ENCODE assay signal across 15 mouse cellular contexts in genomic region chr12:54311896-54312521, GRCm38 (mm10).
DNase-seq lines count a peak whose midpoint lies in the region; ATAC-seq and TF ChIP-seq lines count a peak whose summit lies in the region.
"Had no signal": no experiment of that assay in that cellular context is flagged by ENCODE, and none has a peak within 500 bp of the region (broad histone marks: within the 10 kb centered on the region; RNA-seq: fewer than 3 reads in every experiment).

No protein-coding gene starts in this region.

- TF ChIP-seq EP300 in heart, postnatal 0 days (IDR thresholded peaks at IDR 0.05; ENCODE audit: low read depth), result no peak

- no peak for TF ChIP-seq CTCF in heart, postnatal 0 days (IDR thresholded peaks at IDR 0.05; ENCODE audit: low read depth)
- no peak for TF ChIP-seq CTCF in thymus, adult 2 months (IDR thresholded peaks at IDR 0.05; ENCODE audit: borderline replicate concordance, control insufficient read depth, extremely low read depth, insufficient read depth, low read length, poor library complexity)

- intact Hi-C loops in heart, postnatal 25 days (cut with DNase I), result loop anchor here (5.0 kb wide), 1 partner anchor 90 kb away; no protein-coding TSS in a partner anchor

- H3K27me3 ChIP-seq in heart, postnatal 0 days (ENCODE audit: control insufficient read depth, insufficient read depth, low read length), result no peaks in the 10 kb centered on the region
- H3K27me3 ChIP-seq in thymus, adult 2 months (ENCODE audit: control insufficient read depth, insufficient read depth, low read length), result no peaks in the 10 kb centered on the region
- H3K27me3 ChIP-seq in intestine, embryonic 16.5 days (replicated peaks; ENCODE audit: control insufficient read depth, insufficient read depth, low read length), result no peaks in the 10 kb centered on the region

- no peaks in the 10 kb centered on the region for H3K36me3 ChIP-seq in heart, postnatal 0 days (replicated peaks; ENCODE audit: control insufficient read depth, insufficient read depth, low read length)
- H3K36me3 ChIP-seq in thymus, adult 2 months (ENCODE audit: control insufficient read depth, insufficient read depth, low read length), result no peaks in the 10 kb centered on the region
- no peaks in the 10 kb centered on the region for H3K36me3 ChIP-seq in intestine, embryonic 16.5 days (ENCODE audit: control insufficient read depth, insufficient read depth, low read length)
- H3K36me3 ChIP-seq: embryonic facial prominence, embryonic 12.5 days; G1E; liver, embryonic 13.5 days had no signal

- TF ChIP-seq POLR2A in thymus, adult 2 months (IDR thresholded peaks at IDR 0.05; ENCODE audit: control insufficient read depth, extremely low read depth, insufficient read depth, low read length, poor library complexity), result no peak

- H3K27ac ChIP-seq in heart, postnatal 0 days (ENCODE audit: low read depth), result peak overlapping the region; percentile 85
- H3K27ac ChIP-seq in thymus, adult 2 months (ENCODE audit: control insufficient read depth, insufficient read depth, low read length), result peak overlapping the region; percentile 89
- peak overlapping the region; percentile 91 for H3K27ac ChIP-seq in intestine, embryonic 16.5 days (ENCODE audit: low read length)
- H3K27ac ChIP-seq: embryonic facial prominence, embryonic 12.5 days; liver, embryonic 13.5 days had no signal

- WGBS in heart, postnatal 0 days, result 76% methylated on average over 4 of the region's 4 CpGs
- 68% methylated on average over 4 of the region's 4 CpGs for WGBS in thymus, adult 2 months
- 61% methylated on average over 4 of the region's 4 CpGs for WGBS in intestine, embryonic 16.5 days

- H3K9me3 ChIP-seq in heart, postnatal 0 days (replicated peaks; ENCODE audit: control insufficient read depth, low read length), result no peaks in the 10 kb centered on the region
- no peaks in the 10 kb centered on the region for H3K9me3 ChIP-seq in intestine, embryonic 16.5 days (ENCODE audit: control insufficient read depth, low read length)
- H3K9me3 ChIP-seq: embryonic facial prominence, embryonic 12.5 days; liver, embryonic 13.5 days had no signal

- H3K9ac ChIP-seq in heart, postnatal 0 days (replicated peaks; ENCODE audit: low read depth, low read length), result no peak overlapping the region
- H3K9ac ChIP-seq in intestine, embryonic 16.5 days (ENCODE audit: low read depth, low read length), result no peak overlapping the region; the same call in 1 of the 2 replicates
- H3K9ac ChIP-seq: embryonic facial prominence, embryonic 12.5 days had no signal

- no peak overlapping the region for H3K4me2 ChIP-seq in heart, postnatal 0 days (ENCODE audit: low read depth, low read length)
- H3K4me2 ChIP-seq in intestine, embryonic 16.5 days (ENCODE audit: low read depth, low read length), result no peak overlapping the region

- DNase-seq in heart, postnatal 0 days (ENCODE audit: low spot score), result no peak
- DNase-seq in heart, postnatal 25 days (ENCODE audit: low spot score), result no peak
- DNase-seq in thymus, adult 2 months, result peak; percentile 31
- DNase-seq in thymus, adult 18-20 months, result no peak
- DNase-seq in thymus, postnatal 4 days, result peak; percentile 30
- no peak for DNase-seq in urinary bladder, postnatal 10 days (ENCODE audit: low spot score)
- DNase-seq in natural killer cell, adult 2 months (ENCODE audit: low spot score in 2 of 2), result no peak
- DNase-seq: adrenal gland, postnatal 10 days; cerebellum, adult 9-11 months; liver, embryonic 13.5 days; lung, postnatal 14 days; right cerebral cortex, adult 18-20 months had no signal

- no peak for ATAC-seq in heart, postnatal 0 days (ENCODE audit: insufficient read depth, low read depth)
- no peak for ATAC-seq in intestine, embryonic 16.5 days

- peaks cover 16% of the 10 kb centered on the region for H3K4me1 ChIP-seq in heart, postnatal 0 days (ENCODE audit: control insufficient read depth, insufficient read depth)
- peaks cover 45% of the 10 kb centered on the region for H3K4me1 ChIP-seq in thymus, adult 2 months (replicated peaks; ENCODE audit: control insufficient read depth, insufficient read depth, low read length)
- H3K4me1 ChIP-seq in intestine, embryonic 16.5 days (ENCODE audit: control insufficient read depth, insufficient read depth, low read length), result peaks cover 7% of the 10 kb centered on the region; the same call in 1 of the 2 replicates

- no peak overlapping the region for H3K4me3 ChIP-seq in heart, postnatal 0 days (ENCODE audit: low read depth, low read length)
- no peak overlapping the region for H3K4me3 ChIP-seq in thymus, adult 2 months (ENCODE audit: control insufficient read depth, insufficient read depth, low read length)
- no peak overlapping the region for H3K4me3 ChIP-seq in intestine, embryonic 16.5 days (ENCODE audit: low read length)
- H3K4me3 ChIP-seq: embryonic facial prominence, embryonic 12.5 days had no signal

Comparison
In these comparisons a context has a peak if more than half of its experiments do, and no peak if none do; other contexts are left out.
1. DNase-seq: peak in thymus, adult 2 months (single experiment) and thymus, postnatal 4 days (single experiment); none in heart, postnatal 0 days (single experiment), heart, postnatal 25 days (single experiment), thymus, adult 18-20 months (0 of 2), urinary bladder, postnatal 10 days (single experiment) and natural killer cell, adult 2 months (0 of 2).
2. Peak in every context shown above with its lines, with median percentiles within 50 percentile points of each other: H3K27ac ChIP-seq.